Mouse (Mus musculus) fat pad, adult 2 months (tissue): ENCODE measurements around the gene Anapc7.

Experiments
- DNase-seq: peaks from one replicate; pipeline ENCODE4 v3.0.0-alpha.2; 2011; ENCODE audit warnings: low read depth, low spot score; ENCODE audit errors: extremely low read depth

The Anapc7 gene

GRCm38 (mm10) chr5:122421271-122422068 is at the start of gene Anapc7:
TSS of gene Anapc7 (plus strand) at chr5:122421693.
- DNase-seq = no peak

- peak; percentile 83 for DNase-seq
Measured at GRCm38 (mm10) chr5:122372192-122372769, 49.2 kb upstream of the Anapc7 start, which contains the start of gene Fam216a. TSS of gene Fam216a (minus strand) at chr5:122372364.

- no peak for DNase-seq
Measured at GRCm38 (mm10) chr5:122372878-122373277, 48.6 kb upstream of the Anapc7 start.

GRCm38 (mm10) chr5:122377101-122377833 is 44.2 kb upstream of the Anapc7 start:
- no peak for DNase-seq

- no peak for DNase-seq
Measured at GRCm38 (mm10) chr5:122378171-122378570, 43.3 kb upstream of the Anapc7 start.

- DNase-seq = no peak
Measured at GRCm38 (mm10) chr5:122379374-122380155, 41.9 kb upstream of the Anapc7 start.

- no peak for DNase-seq
Measured at GRCm38 (mm10) chr5:122390006-122390405, 31.5 kb upstream of the Anapc7 start.

- no peak for DNase-seq
Measured at GRCm38 (mm10) chr5:122390671-122391070, 30.8 kb upstream of the Anapc7 start.

- DNase-seq = no peak
Measured at GRCm38 (mm10) chr5:122391178-122391785, 30.2 kb upstream of the Anapc7 start.

- peak; percentile 25 for DNase-seq
Measured at GRCm38 (mm10) chr5:122391786-122392180, 29.7 kb upstream of the Anapc7 start, which contains the start of gene Arpc3. TSS of gene Arpc3 (plus strand) at chr5:122391878.

GRCm38 (mm10) chr5:122392227-122393004 is 29.1 kb upstream of the Anapc7 start:
- DNase-seq = no peak

GRCm38 (mm10) chr5:122393887-122394286 is 27.6 kb upstream of the Anapc7 start:
- no peak for DNase-seq

- no peak for DNase-seq
Measured at GRCm38 (mm10) chr5:122396791-122397190, 24.7 kb upstream of the Anapc7 start.

- no peak for DNase-seq
Measured at GRCm38 (mm10) chr5:122397495-122397894, 24.0 kb upstream of the Anapc7 start.

- DNase-seq = no peak
Measured at GRCm38 (mm10) chr5:122399871-122400270, 21.6 kb upstream of the Anapc7 start.

- no peak for DNase-seq
Measured at GRCm38 (mm10) chr5:122400628-122401302, 20.7 kb upstream of the Anapc7 start.

GRCm38 (mm10) chr5:122401303-122401640 is 20.2 kb upstream of the Anapc7 start:
- no peak for DNase-seq

GRCm38 (mm10) chr5:122402160-122402559 is 19.3 kb upstream of the Anapc7 start:
- DNase-seq = no peak

- no peak for DNase-seq
Measured at GRCm38 (mm10) chr5:122402772-122403171, 18.7 kb upstream of the Anapc7 start.
